Mouse (Mus musculus): ENCODE data around the gene Imp3.

GRCm38 (mm10) chr9:56973960-56974524 is 36.8 kb downstream of the Imp3 start:
- TF ChIP-seq CTCF (IDR thresholded peaks at IDR 0.05) (no peak), EP300 (IDR thresholded peaks at IDR 0.05; ENCODE audit: insufficient read depth, low read depth, low read length) (no peak), POLR2A (IDR thresholded peaks at IDR 0.05; ENCODE audit: insufficient read depth, low read depth, low read length) (no peak)

Data from heart, adult 2 months (tissue).